Mouse (Mus musculus) kidney, postnatal 0 days (tissue): ENCODE data around the gene Fam78b. TPM values are rescaled to one million over a fixed set of nuclear protein-coding genes. Genes with fewer than 3 reads are reported as not detected.

Experiments used
- ATAC-seq: fragments of 200-750 bp; cut with Nextera tagmentation; replicated peaks from 2 replicates; pipeline ENCODE4 v1.8.0; 2017; ENCODE audit warnings: low read depth, moderate number of reproducible peaks, moderate TSS enrichment, moderate library complexity; ENCODE audit not compliant: low FRiP score
- DNase-seq: peaks from one replicate; pipeline ENCODE4 v3.0.0-alpha.2; 2016; ENCODE audit warnings: low spot score
- H3K27ac ChIP-seq: fragments of 300-500 bp; sonication (generic); 2 replicates; pipeline ENCODE4 v1.5.1; 2014; ENCODE audit warnings: mild to moderate bottlenecking
- H3K27me3 ChIP-seq: fragments of 300-500 bp; sonication (generic); 2 replicates; pipeline ENCODE4 v1.6.1; 2014; ENCODE audit warnings: low read length, mixed read lengths; ENCODE audit not compliant: insufficient read depth
- H3K36me3 ChIP-seq: fragments of 300-500 bp; sonication (generic); 2 replicates; pipeline ENCODE4 v1.6.1; 2014; ENCODE audit warnings: low read length, mixed read lengths; ENCODE audit not compliant: insufficient read depth
- H3K4me1 ChIP-seq: fragments of 300-500 bp; sonication (generic); replicated peaks from 2 replicates; pipeline ENCODE4 v1.6.1; 2014; ENCODE audit warnings: antibody characterized with exemption, low read length, mixed read lengths; ENCODE audit not compliant: insufficient read depth
- H3K4me2 ChIP-seq: fragments of 300-500 bp; sonication (generic); 2 replicates; pipeline ENCODE4 v1.6.1; 2014; ENCODE audit warnings: mild to moderate bottlenecking, low read length, moderate library complexity, mixed read lengths
- H3K4me3 ChIP-seq: fragments of 300-500 bp; sonication (generic); replicated peaks from 2 replicates; pipeline ENCODE4 v1.5.1; 2014; ENCODE audit warnings: low read depth, low read length
- H3K9ac ChIP-seq: fragments of 300-500 bp; sonication (generic); 2 replicates; pipeline ENCODE4 v1.6.1; 2014; ENCODE audit warnings: low read depth, low read length
- H3K9me3 ChIP-seq: fragments of 300-500 bp; sonication (generic); replicated peaks from 2 replicates; pipeline ENCODE4 v1.6.1; 2016; ENCODE audit warnings: low read length, inconsistent platforms, mixed read lengths
- CTCF ChIP-seq: IDR thresholded peaks from 2 replicates; pipeline ENCODE4 v1.5.1; 2016; ENCODE audit warnings: antibody characterized with exemption, low read depth, mild to moderate bottlenecking, moderate library complexity
- WGBS: fragments of 180-500 bp; shearing (Covaris S2); extraction: QIAGEN DNeasy Blood & Tissue Kit; methylation state at CpG from one replicate; pipeline ENCODE4 v1.1.7; 2014; 5-methylcytosine and 5-hydroxymethylcytosine counted together
- polyA plus RNA-seq: library from polyadenylated mRNA; unstranded; fragments of >200 nt; fragmentation: Nextera tagmentation; extraction: Ambion mirVana; gene quantifications from 2 replicates; pipeline ENCODE4 v1.2.1, GENCODE M21; 2015

Gene Fam78b
- polyA plus RNA-seq, 1 experiment from 2014 or later: 1.0 TPM

GRCm38 (mm10) chr1:167007341-167007740 lies 6.1 kb downstream of the Fam78b start:
- no peak for TF ChIP-seq CTCF
- Histone ChIP-seq H3K4me1 (0 out of 2 replicates have a peak, but pooled peaks cover 3% of the 10 kb centered on the region), H3K36me3 (no peaks in the 10 kb centered on the region), H3K27ac (no peak overlapping the region), H3K9ac (no peak overlapping the region), H3K9me3 (no peaks in the 10 kb centered on the region), H3K4me3 (no peak overlapping the region), H3K27me3 (peaks cover 10% of the 10 kb centered on the region), H3K4me2 (no peak overlapping the region)
- 71% methylated on average over 6 of the region's 6 CpGs for WGBS
- no peak for ATAC-seq
- DNase-seq: no peak

- no peaks in the 10 kb centered on the region for H3K27me3 ChIP-seq
- ATAC-seq: no peak
Observed at GRCm38 (mm10) chr1:167010190-167010589, 9.0 kb downstream of the Fam78b start.

GRCm38 (mm10) chr1:167011301-167011700 lies 10.1 kb downstream of the Fam78b start:
- Histone ChIP-seq H3K27ac (no peak overlapping the region), H3K4me1 (0 out of 2 replicates have a peak, but pooled peaks cover 3% of the 10 kb centered on the region), H3K9me3 (no peaks in the 10 kb centered on the region), H3K36me3 (no peaks in the 10 kb centered on the region), H3K9ac (no peak overlapping the region), H3K27me3 (no peaks in the 10 kb centered on the region), H3K4me3 (no peak overlapping the region), H3K4me2 (no peak overlapping the region)
- ATAC-seq: no peak
- no peak for DNase-seq
- WGBS: 28% methylated on average over 6 of the region's 6 CpGs
- no peak for TF ChIP-seq CTCF

More at GRCm38 (mm10) chr1:167010190-167010589, 9.0 kb downstream of the Fam78b start:
- Histone ChIP-seq H3K4me3 (no peak overlapping the region), H3K4me2 (no peak overlapping the region), H3K4me1 (0 out of 2 replicates have a peak, but pooled peaks cover 3% of the 10 kb centered on the region), H3K9me3 (no peaks in the 10 kb centered on the region), H3K27ac (no peak overlapping the region), H3K36me3 (no peaks in the 10 kb centered on the region), H3K9ac (no peak overlapping the region)
- DNase-seq: no peak
- 88% methylated on average over 9 of the region's 9 CpGs for WGBS
- TF ChIP-seq CTCF: no peak

GRCm38 (mm10) chr1:167012616-167013015 lies 11.4 kb downstream of the Fam78b start:
- DNase-seq: no peak
- no peak overlapping the region for H3K4me2 ChIP-seq
- no peak for TF ChIP-seq CTCF
- 90% methylated on average over 8 of the region's 8 CpGs for WGBS
- 0 out of 2 replicates have a peak, but pooled peaks cover 3% of the 10 kb centered on the region for H3K4me1 ChIP-seq
- no peaks in the 10 kb centered on the region for H3K9me3 ChIP-seq
- ATAC-seq: no peak
- H3K9ac ChIP-seq: no peak overlapping the region
- no peaks in the 10 kb centered on the region for H3K36me3 ChIP-seq
- H3K27ac ChIP-seq: no peak overlapping the region
- H3K4me3 ChIP-seq: no peak overlapping the region
- H3K27me3 ChIP-seq: no peaks in the 10 kb centered on the region

DNA sequence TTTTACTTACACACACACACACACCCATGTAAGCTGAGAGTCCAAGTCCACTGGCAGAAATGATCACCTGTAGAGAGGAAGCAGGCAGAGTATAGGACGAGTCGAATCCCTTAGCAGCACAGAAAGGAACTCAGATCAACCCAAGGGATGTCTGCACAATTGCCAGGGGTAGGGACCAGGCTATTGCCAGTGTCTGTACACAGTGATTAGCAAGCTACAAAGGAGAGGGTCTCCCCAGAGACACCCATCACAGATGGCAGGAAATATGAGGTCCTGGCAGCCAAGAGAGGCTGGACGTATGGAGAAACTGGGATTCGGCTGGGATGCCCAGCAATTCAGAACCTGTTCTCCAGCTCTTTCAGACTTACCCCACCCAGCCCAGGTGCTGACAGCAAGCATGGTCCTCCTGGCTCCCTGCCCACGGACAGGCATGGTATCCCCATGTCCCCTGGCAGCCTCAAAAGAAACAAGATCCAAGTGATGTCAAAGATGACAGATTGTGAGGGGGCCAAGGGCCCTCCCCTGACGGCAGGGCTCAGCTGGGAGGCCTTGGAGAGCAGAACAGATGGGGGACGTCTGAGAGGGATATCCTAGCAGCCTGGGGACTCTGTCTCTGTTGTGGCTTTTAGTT lies 12.1 kb downstream of the Fam78b start:
- peak; percentile 61 for DNase-seq
- ATAC-seq: peak; percentile 57
- H3K4me1 ChIP-seq: 0 out of 2 replicates have a peak, but pooled peaks cover 3% of the 10 kb centered on the region
- WGBS: 28% methylated on average over 7 of the region's 7 CpGs
- TF ChIP-seq CTCF: no peak
- H3K27me3 ChIP-seq: no peaks in the 10 kb centered on the region
- no peak overlapping the region for H3K9ac ChIP-seq
- no peak overlapping the region for H3K4me2 ChIP-seq
- H3K36me3 ChIP-seq: no peaks in the 10 kb centered on the region
- no peaks in the 10 kb centered on the region for H3K9me3 ChIP-seq
- no peak overlapping the region for H3K27ac ChIP-seq
- H3K4me3 ChIP-seq: no peak overlapping the region

- TF ChIP-seq CTCF: no peak
- Histone ChIP-seq H3K27me3 (no peaks in the 10 kb centered on the region), H3K4me2 (no peak overlapping the region), H3K9me3 (no peaks in the 10 kb centered on the region), H3K4me1 (no peaks in the 10 kb centered on the region), H3K4me3 (no peak overlapping the region), H3K9ac (no peak overlapping the region), H3K36me3 (no peaks in the 10 kb centered on the region), H3K27ac (no peak overlapping the region)
- ATAC-seq (no peak), DNase-seq (no peak)
- WGBS: 52% methylated on average over 3 of the region's 3 CpGs
Observed at GRCm38 (mm10) chr1:167016269-167016668, 15.1 kb downstream of the Fam78b start.
